Mouse (Mus musculus): ENCODE data around the gene Ankrd13a. TPM values are rescaled to one million over a fixed set of nuclear protein-coding genes. Genes with fewer than 3 reads are reported as not detected.

Gene Ankrd13a
- polyA plus RNA-seq, 1 experiment from 2014 or later, result 11.9 TPM

DNA sequence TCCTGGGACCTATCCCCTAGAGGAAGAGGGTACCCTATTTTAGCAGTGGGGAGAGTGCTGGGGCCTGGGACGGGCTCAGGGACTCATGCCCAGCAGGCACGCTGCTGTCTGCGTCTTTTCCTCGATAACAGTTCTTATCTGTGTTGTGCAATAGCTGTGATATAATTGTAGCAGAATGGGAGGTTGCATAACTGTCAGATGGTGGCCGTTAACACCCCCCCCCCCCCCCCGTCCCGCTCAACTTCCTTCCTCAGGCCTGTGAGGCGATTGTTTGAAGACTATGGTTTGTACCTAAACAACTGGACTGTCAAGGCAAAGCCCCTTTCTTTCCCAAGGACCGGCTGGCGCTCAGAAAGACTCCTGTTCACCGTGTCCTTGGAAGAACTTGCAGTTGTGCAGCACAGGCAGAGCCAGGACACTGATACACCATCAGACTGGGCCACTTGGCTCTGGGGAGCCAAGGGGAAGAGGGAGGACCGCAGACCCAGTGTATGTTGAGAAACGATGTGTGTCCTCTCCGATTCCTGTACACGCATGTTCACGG, 10.2 kb downstream of the Ankrd13a start:
- H3K4me1 ChIP-seq (ENCODE audit: control insufficient read depth, insufficient read depth, low read depth, low read length), result peaks cover 6% of the 10 kb centered on the region; the same call in 1 of the 2 replicates
- 84% methylated on average over 16 of the region's 16 CpGs for WGBS
- no peak overlapping the region for H3K27ac ChIP-seq (ENCODE audit: low read depth, low read length)

DNA sequence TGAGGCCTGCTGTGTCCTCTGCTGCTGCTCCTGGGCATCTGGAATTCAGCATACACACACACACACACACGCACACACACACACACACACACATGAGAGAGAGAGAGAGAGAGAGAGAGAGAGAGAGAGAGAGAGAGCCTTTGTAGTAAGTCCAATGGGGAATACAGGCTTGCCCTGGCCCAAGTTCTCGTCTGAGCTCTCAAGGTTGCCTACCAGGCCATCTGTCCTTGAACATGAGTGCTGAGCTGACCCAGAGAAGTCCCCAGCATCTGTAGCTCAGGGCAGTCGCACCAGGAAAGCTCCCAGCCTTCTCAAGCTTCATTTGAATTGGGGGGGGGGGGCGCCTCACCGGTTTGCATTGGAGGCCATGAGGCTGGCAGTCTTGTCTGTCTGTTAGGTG, 10.7 kb downstream of the Ankrd13a start:
- Histone ChIP-seq H3K4me3 (ENCODE audit: low read length) (no peak overlapping the region), H3K4me1 (ENCODE audit: control insufficient read depth, insufficient read depth, low read depth, low read length) (peaks cover 4% of the 10 kb centered on the region; the same call in 1 of the 2 replicates), H3K9me3 (ENCODE audit: control insufficient read depth, low read length) (no peaks in the 10 kb centered on the region), H3K27me3 (replicated peaks; ENCODE audit: control insufficient read depth, insufficient read depth, low read length) (no peaks in the 10 kb centered on the region), H3K27ac (ENCODE audit: low read depth, low read length) (no peak overlapping the region), H3K4me2 (ENCODE audit: low read length) (no peak overlapping the region), H3K9ac (ENCODE audit: low read depth, low read length) (no peak overlapping the region), H3K36me3 (ENCODE audit: control insufficient read depth, insufficient read depth, low read length) (peaks cover 15% of the 10 kb centered on the region; the same call in 1 of the 2 replicates)
- WGBS, result 69% methylated on average over 5 of the region's 5 CpGs
- ATAC-seq, result no peak

More for the DNA sequence above, 10.2 kb downstream of the Ankrd13a start:
- Histone ChIP-seq H3K27me3 (replicated peaks; ENCODE audit: control insufficient read depth, insufficient read depth, low read length) (no peaks in the 10 kb centered on the region), H3K9ac (ENCODE audit: low read depth, low read length) (no peak overlapping the region), H3K9me3 (ENCODE audit: control insufficient read depth, low read length) (no peaks in the 10 kb centered on the region), H3K36me3 (ENCODE audit: control insufficient read depth, insufficient read depth, low read length) (peaks cover 15% of the 10 kb centered on the region; the same call in 1 of the 2 replicates), H3K4me3 (ENCODE audit: low read length) (no peak overlapping the region), H3K4me2 (ENCODE audit: low read length) (no peak overlapping the region)
- ATAC-seq, result no peak

DNA sequence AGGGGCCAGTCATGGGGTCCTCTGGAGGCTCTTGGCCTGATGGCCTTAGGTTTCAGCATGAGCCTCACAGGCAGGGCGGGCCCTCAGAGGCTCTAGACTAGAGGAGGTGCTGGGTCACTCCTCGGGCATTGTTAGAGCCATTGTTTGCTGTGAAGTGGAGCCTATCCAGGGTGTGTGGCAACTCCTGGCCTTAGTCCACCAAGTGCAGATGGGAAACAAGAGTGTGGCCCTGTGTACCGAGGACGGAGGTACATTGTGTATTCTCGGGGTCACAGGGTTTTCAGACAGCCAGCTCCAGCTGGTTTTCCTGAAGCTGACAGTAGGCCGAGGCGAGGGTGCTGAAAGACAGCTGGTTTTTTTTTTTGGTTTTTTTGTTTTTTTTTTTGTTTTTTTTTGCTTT, 18.8 kb downstream of the Ankrd13a start:
- no peak overlapping the region for H3K4me3 ChIP-seq (ENCODE audit: low read length)
- H3K9ac ChIP-seq (ENCODE audit: low read depth, low read length), result no peak overlapping the region
- H3K4me1 ChIP-seq (ENCODE audit: control insufficient read depth, insufficient read depth, low read depth, low read length), result peaks cover 12% of the 10 kb centered on the region
- ATAC-seq, result no peak
- 60% methylated on average over 7 of the region's 7 CpGs for WGBS
- H3K27me3 ChIP-seq (replicated peaks; ENCODE audit: control insufficient read depth, insufficient read depth, low read length), result no peaks in the 10 kb centered on the region
- H3K9me3 ChIP-seq (ENCODE audit: control insufficient read depth, low read length), result no peaks in the 10 kb centered on the region
- no peak overlapping the region for H3K27ac ChIP-seq (ENCODE audit: low read depth, low read length)
- peaks cover 30% of the 10 kb centered on the region for H3K36me3 ChIP-seq (ENCODE audit: control insufficient read depth, insufficient read depth, low read length)
- H3K4me2 ChIP-seq (ENCODE audit: low read length), result no peak overlapping the region

DNA sequence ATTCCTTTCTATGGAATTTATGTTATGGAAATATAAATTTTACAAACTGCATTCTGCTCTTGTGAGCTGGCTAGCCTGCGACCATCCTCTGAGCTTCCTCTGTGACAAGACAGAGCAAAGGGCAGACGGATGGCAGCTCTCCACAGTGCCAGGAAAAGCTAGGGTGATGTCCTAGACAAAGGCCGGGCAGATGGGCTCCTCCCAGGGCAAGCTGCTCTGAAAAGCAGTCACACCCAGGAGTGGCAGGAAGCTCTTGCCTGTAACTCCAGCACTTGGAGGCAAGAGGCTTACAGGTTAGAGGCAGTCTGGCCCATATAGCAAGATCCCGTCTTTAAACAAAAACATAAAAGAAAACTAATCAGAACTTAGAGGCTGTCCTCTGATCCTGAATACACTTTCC, 20.1 kb downstream of the Ankrd13a start:
- H3K9me3 ChIP-seq (ENCODE audit: control insufficient read depth, low read length), result no peaks in the 10 kb centered on the region
- H3K4me2 ChIP-seq (ENCODE audit: low read length), result no peak overlapping the region
- peaks cover 12% of the 10 kb centered on the region for H3K4me1 ChIP-seq (ENCODE audit: control insufficient read depth, insufficient read depth, low read depth, low read length)
- peak overlapping the region; percentile 27; the same call in 1 of the 2 replicates for H3K27ac ChIP-seq (ENCODE audit: low read depth, low read length)
- 50% methylated on average over 4 of the region's 4 CpGs for WGBS
- H3K27me3 ChIP-seq (replicated peaks; ENCODE audit: control insufficient read depth, insufficient read depth, low read length), result no peaks in the 10 kb centered on the region
- no peak overlapping the region for H3K4me3 ChIP-seq (ENCODE audit: low read length)
- ATAC-seq, result no peak
- H3K9ac ChIP-seq (ENCODE audit: low read depth, low read length), result no peak overlapping the region
- peaks cover 34% of the 10 kb centered on the region for H3K36me3 ChIP-seq (ENCODE audit: control insufficient read depth, insufficient read depth, low read length)

DNA sequence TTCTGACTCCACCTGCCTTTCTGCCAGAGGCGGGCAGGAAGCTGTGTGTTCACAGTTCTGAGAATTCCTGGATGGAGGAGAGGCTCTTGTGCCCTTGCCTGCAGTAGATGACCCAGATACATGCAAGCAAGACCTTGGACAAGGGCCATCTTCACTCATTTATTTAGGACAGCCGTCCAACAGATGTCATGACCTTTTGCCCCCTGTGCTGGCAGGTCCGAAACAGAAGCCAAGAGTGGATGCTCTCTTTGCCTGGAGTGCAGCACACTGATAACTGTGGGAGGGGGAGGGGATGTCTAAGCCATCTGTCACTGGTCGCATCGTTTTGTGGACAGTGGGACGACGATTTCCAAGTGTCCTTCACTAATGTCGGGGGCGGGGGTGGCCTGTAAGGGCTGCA, 20.8 kb downstream of the Ankrd13a start:
- Histone ChIP-seq H3K27me3 (replicated peaks; ENCODE audit: control insufficient read depth, insufficient read depth, low read length) (no peaks in the 10 kb centered on the region), H3K9ac (ENCODE audit: low read depth, low read length) (no peak overlapping the region), H3K36me3 (ENCODE audit: control insufficient read depth, insufficient read depth, low read length) (peaks cover 39% of the 10 kb centered on the region), H3K4me3 (ENCODE audit: low read length) (no peak overlapping the region), H3K4me1 (ENCODE audit: control insufficient read depth, insufficient read depth, low read depth, low read length) (peaks cover 12% of the 10 kb centered on the region), H3K27ac (ENCODE audit: low read depth, low read length) (0 out of 2 replicates have a peak overlapping the region, but pooled peaks have one; percentile 27), H3K4me2 (ENCODE audit: low read length) (no peak overlapping the region), H3K9me3 (ENCODE audit: control insufficient read depth, low read length) (no peaks in the 10 kb centered on the region)
- 33% methylated on average over 9 of the region's 9 CpGs for WGBS
- no peak for ATAC-seq

DNA sequence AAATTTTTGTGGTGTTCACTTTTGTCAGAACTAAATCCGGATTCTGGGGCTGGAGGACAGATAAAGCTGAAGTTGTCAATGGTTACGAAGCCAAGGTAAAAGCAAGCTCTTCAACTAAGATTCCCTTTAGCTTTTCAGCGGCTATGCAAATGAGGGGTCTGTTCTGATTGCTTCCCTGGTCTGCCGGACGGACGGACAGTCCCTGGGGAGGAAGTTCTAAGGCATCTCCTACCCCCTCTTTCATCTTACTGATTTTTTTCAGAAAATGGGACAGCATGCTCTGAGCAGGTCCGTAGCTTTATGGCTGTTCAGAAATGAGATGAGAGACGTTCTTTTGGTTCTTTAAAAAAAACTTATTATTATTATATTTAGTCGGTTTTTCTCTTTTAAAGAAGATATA, 21.2 kb downstream of the Ankrd13a start:
- H3K4me1 ChIP-seq (ENCODE audit: control insufficient read depth, insufficient read depth, low read depth, low read length), result peaks cover 12% of the 10 kb centered on the region
- H3K36me3 ChIP-seq (ENCODE audit: control insufficient read depth, insufficient read depth, low read length), result peaks cover 43% of the 10 kb centered on the region
- no peak for ATAC-seq
- 51% methylated on average over 9 of the region's 9 CpGs for WGBS
- no peak overlapping the region for H3K4me2 ChIP-seq (ENCODE audit: low read length)
- H3K9ac ChIP-seq (ENCODE audit: low read depth, low read length), result no peak overlapping the region
- H3K4me3 ChIP-seq (ENCODE audit: low read length), result no peak overlapping the region
- no peak overlapping the region for H3K27ac ChIP-seq (ENCODE audit: low read depth, low read length)
- H3K27me3 ChIP-seq (replicated peaks; ENCODE audit: control insufficient read depth, insufficient read depth, low read length), result no peaks in the 10 kb centered on the region
- no peaks in the 10 kb centered on the region for H3K9me3 ChIP-seq (ENCODE audit: control insufficient read depth, low read length)

DNA sequence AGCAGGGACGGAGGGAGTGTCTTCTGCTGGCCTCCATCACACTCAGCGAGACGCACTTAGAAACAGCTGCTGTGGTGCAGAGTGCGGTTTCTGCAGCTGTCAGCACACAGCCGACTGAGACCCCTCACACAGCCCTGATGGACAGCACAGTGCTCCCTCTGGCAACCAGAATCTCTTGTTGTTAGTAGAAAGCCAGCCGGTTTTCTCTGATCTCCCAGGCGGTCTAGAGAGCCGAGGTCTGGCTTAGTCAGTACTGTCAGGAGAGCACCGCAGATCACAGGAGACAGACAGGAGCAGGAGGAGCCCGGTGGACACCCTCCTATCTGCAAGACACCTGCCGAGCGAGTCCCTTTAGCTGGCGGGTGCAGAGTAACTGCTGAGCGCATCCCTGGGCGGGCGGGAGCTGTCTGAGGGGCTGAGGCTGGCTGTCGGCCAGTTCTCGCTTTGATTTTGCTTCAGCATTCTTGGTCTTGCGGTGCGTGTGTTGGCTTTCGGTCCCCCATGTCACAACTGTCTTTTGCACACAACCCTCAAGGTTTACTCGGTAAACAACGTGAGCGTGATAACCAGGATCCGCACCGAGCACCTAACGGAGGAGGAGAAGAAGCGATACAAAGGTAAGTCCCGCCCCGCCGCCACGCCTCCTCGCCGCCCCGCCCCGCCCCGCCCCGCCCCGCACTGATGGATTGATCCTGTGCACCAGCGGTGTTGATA, 22.0 kb downstream of the Ankrd13a start:
- H3K4me2 ChIP-seq (ENCODE audit: low read length), result peak overlapping the region; percentile 56
- peak overlapping the region; percentile 46 for H3K9ac ChIP-seq (ENCODE audit: low read depth, low read length)
- peak; percentile 72 for ATAC-seq
- peak overlapping the region; percentile 21 for H3K4me3 ChIP-seq (ENCODE audit: low read length)
- H3K36me3 ChIP-seq (ENCODE audit: control insufficient read depth, insufficient read depth, low read length), result peaks cover 47% of the 10 kb centered on the region
- WGBS, result 6% methylated on average over 40 of the region's 40 CpGs
- no peaks in the 10 kb centered on the region for H3K27me3 ChIP-seq (replicated peaks; ENCODE audit: control insufficient read depth, insufficient read depth, low read length)
- H3K9me3 ChIP-seq (ENCODE audit: control insufficient read depth, low read length), result no peaks in the 10 kb centered on the region
- H3K27ac ChIP-seq (ENCODE audit: low read depth, low read length), result peak overlapping the region; percentile 64
- peaks cover 12% of the 10 kb centered on the region for H3K4me1 ChIP-seq (ENCODE audit: control insufficient read depth, insufficient read depth, low read depth, low read length)

DNA sequence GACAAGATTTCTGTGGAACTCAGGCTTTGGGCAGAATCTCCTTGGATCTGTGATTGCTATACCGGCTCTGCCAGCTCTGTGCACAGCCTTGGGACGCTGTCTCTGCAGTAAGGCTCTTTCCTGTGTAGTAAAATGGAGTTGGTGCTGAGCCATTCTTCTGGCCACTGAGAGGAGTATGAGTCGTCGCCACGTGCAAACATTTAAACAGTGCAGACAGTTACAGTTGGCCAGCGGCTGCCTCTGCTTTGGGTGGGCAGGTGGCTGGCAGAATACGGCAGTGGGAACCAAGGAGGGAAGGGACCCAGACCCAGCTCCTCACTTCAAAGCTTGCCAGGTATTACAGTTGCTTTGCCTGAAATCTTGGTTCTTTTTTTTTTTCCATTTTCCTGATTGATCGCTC, 22.8 kb downstream of the Ankrd13a start:
- H3K9ac ChIP-seq (ENCODE audit: low read depth, low read length), result no peak overlapping the region
- no peak overlapping the region for H3K4me3 ChIP-seq (ENCODE audit: low read length)
- peaks cover 12% of the 10 kb centered on the region for H3K4me1 ChIP-seq (ENCODE audit: control insufficient read depth, insufficient read depth, low read depth, low read length)
- WGBS, result 82% methylated on average over 8 of the region's 8 CpGs
- no peak overlapping the region for H3K27ac ChIP-seq (ENCODE audit: low read depth, low read length)
- H3K9me3 ChIP-seq (ENCODE audit: control insufficient read depth, low read length), result no peaks in the 10 kb centered on the region
- peaks cover 44% of the 10 kb centered on the region for H3K36me3 ChIP-seq (ENCODE audit: control insufficient read depth, insufficient read depth, low read length)
- no peaks in the 10 kb centered on the region for H3K27me3 ChIP-seq (replicated peaks; ENCODE audit: control insufficient read depth, insufficient read depth, low read length)
- H3K4me2 ChIP-seq (ENCODE audit: low read length), result no peak overlapping the region; the same call in 1 of the 2 replicates
- ATAC-seq, result no peak

DNA sequence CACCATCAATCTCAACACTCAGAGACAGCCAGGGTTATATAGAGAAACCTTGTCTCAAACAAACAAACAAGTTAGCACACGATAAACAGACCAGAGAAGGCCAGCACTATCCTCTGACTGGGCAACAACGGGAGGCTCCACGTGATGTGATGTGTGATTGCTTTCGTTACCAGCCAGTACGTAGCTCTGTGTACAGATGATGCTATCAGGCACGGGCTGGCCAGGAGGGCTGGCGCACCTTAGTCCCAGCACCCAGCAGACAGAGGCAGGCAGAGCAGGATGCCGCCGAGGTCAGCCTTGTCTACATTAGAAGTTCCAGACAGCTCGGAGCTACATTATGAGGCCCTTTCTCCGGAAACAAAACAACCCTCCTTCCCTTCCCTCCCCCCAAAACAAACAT, 25.4 kb downstream of the Ankrd13a start:
- no peak overlapping the region for H3K4me2 ChIP-seq (ENCODE audit: low read length)
- H3K27me3 ChIP-seq (replicated peaks; ENCODE audit: control insufficient read depth, insufficient read depth, low read length), result no peaks in the 10 kb centered on the region
- H3K9ac ChIP-seq (ENCODE audit: low read depth, low read length), result no peak overlapping the region
- no peaks in the 10 kb centered on the region for H3K9me3 ChIP-seq (ENCODE audit: control insufficient read depth, low read length)
- peaks cover 50% of the 10 kb centered on the region for H3K36me3 ChIP-seq (ENCODE audit: control insufficient read depth, insufficient read depth, low read length)
- no peak overlapping the region for H3K4me3 ChIP-seq (ENCODE audit: low read length)
- no peak for ATAC-seq
- H3K27ac ChIP-seq (ENCODE audit: low read depth, low read length), result no peak overlapping the region
- WGBS, result 92% methylated on average over 11 of the region's 11 CpGs
- H3K4me1 ChIP-seq (ENCODE audit: control insufficient read depth, insufficient read depth, low read depth, low read length), result peaks cover 9% of the 10 kb centered on the region

All from hindbrain, embryonic 16.5 days (tissue).